Mouse (Mus musculus) cerebellum, adult 9-11 months (tissue): ENCODE measurements around the gene Nuak2.
"Not testable (repeated sequence)": the region's sequence is repeated elsewhere in the genome, so short reads cannot be mapped to it uniquely, and the experiment has no call there.

Experiments
- DNase-seq: peaks from one replicate; pipeline ENCODE4 v3.0.0; 2022

Gene Nuak2

GRCm38 (mm10) chr1:132315889-132316624 is at the start of gene Nuak2:
Nuak2 (plus strand) TSS chr1:132316126.
- DNase-seq, result peak; percentile 88

- DNase-seq, result no peak
These were observed 49.0 kb upstream of the Nuak2 start for GRCm38 (mm10) chr1:132266791-132267557.

DNA sequence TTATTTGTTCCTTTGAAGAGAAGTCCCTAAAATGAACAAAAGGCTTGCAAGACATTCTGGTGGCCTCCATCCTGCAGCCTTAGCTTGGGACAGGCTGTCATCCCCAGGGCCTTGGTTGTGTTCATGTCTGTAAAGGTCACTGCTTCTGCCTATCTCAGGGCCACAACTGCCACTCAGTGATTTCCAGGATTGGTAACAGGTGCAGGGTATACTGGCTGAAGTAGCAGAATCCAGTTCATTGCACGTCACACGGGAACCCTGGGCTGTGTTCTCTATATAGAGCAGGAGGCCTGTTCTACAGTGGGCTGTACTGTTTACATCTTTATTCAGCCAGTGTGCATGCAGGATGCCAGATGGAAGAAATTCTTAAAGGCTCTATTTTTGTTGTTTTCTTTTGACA is 48.0 kb upstream of the Nuak2 start:
- no peak for DNase-seq

GRCm38 (mm10) chr1:132268418-132269060 is 47.4 kb upstream of the Nuak2 start:
- DNase-seq, result no peak

DNA sequence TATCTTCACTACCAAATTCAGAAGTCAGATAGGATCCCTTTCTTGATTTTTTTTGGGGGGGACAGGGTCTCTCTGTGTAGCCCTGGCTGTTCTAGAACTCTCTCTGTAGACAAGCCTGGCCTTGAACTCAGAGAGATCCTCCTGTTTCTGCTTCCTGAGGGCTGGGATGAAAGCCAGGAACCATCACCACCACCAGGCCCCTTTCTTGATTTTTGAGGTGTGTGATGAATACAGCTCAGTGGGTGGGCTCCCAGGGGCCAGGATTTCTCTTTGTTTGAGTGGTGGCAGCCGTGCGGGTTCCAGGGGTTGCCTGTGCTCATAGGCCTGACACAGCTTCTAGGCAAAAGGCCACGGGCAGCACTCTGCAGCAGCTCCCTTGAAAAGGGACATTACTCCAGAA is 44.7 kb upstream of the Nuak2 start:
- no peak for DNase-seq

DNA sequence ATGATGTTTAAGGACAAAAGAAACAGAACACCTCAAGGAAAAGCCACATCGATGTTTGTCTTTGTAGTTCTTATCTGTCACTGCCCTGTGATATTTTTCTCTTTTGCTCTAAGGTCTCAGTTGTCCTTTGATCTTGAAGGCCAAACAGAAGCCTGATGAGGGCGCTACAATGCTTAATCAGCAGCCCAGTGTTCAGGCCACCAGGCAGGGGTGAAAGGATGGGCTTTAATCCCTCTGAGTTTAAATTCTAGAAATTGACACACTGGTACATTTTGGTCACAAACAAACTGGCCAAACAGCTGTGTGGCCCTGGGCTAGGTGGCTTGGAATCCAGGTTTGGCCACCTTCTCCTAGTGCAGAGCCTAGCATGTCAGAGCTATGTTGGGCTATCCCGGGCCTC is 39.2 kb upstream of the Nuak2 start:
- no peak for DNase-seq

GRCm38 (mm10) chr1:132277124-132277523 is 38.8 kb upstream of the Nuak2 start:
- no peak for DNase-seq

GRCm38 (mm10) chr1:132280636-132281035 is 35.3 kb upstream of the Nuak2 start:
- DNase-seq, result not testable (repeated sequence)

- no peak for DNase-seq
These were observed 34.3 kb upstream of the Nuak2 start for GRCm38 (mm10) chr1:132281523-132282176.

DNA sequence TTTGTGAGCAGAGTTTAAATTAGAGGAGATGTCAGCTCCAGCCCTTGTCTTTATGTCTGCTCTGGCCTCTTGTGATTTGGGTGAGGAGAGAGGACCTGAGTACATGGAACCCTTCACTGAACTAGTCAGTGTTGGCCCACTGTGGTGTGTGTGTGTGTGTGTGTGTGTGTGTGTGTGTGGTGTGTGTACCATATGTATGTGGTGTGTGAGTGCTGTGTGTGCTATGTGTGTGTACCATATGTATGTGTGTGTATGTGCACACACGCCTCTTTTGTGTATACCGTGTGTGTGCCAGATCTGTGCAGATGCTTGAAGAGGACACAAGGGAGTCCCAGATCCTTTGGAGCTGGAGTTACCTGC is 33.8 kb upstream of the Nuak2 start:
- no peak for DNase-seq

DNA sequence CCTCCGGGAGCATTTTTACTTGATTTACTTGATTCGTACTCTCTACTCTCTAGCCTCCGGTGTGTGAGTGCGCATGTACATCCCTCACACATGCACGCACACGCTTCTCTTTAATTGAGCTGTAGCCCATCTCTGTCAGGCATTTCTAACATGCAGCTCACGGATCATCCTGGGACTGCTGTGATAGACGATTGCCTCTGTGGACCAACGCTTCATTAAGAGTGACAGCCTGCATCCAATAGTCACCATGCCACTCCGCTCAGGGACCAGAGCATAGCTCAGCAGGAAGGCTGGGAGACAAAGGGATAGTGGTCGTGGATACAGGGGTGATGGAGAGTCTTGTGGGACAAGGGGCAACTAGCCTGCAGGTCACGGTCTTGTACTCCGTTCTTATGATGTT is 32.9 kb upstream of the Nuak2 start:
- DNase-seq, result no peak

GRCm38 (mm10) chr1:132286735-132287134 is 29.2 kb upstream of the Nuak2 start:
- no peak for DNase-seq

DNA sequence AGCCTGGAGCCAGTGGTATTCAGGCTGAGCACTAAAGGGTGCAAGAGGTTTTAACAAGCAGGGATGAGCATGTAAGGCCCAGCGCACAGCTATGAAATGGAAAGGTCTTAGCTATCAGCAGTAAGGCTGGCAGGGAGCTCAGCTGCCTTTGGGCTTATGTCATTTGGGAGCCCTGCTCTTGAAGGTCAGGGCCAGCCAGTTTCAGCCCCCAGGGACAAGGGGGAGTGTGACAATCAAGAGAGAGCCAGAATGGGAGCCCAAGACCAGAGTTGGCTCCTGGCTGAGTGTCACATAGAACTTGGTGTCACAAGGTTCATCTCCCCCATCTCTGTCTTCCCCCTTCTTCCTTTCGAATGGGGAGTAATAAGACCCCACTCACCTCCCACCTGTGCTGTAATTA is 28.5 kb upstream of the Nuak2 start:
- peak; percentile 3 for DNase-seq

GRCm38 (mm10) chr1:132287991-132288451 is 27.9 kb upstream of the Nuak2 start:
- peak; percentile 9 for DNase-seq

GRCm38 (mm10) chr1:132289965-132290364 is 26.0 kb upstream of the Nuak2 start:
- DNase-seq, result peak; percentile 69

DNA sequence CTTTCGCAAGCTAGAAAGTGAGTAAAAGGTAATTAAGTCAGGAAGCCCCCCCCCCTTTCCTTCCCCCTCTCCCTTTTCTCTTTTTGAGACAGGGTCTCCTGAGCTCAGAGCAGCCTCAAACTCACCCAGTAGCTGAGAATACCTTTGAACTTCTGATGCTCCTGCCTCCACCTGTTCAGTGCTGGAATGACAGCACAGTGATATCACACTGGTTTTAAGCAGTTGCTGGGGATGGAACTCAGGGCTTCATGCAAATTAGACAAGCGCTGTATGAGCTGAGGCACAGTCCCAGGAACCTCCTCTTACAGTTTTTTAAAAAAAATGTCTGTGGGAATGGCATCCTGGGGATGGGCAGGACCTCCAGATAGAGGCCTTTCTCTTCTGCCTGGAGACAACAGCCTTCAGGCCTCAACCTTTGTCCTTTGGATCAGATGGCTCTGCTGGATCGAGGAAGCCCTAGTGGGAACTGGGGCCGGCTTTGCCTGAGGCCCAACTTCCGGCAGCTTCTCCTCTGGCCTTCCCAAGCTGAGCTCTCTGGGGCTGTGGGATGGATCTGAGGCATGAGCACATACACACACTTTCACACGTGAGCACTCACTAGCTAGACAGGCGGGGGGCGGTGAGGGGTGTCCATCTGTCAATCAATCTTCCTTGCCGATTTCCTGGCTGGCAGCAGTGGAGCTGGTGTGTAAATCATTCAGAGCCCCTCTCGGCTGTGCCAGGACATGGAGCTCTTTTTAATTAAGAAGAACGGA is 24.8 kb upstream of the Nuak2 start:
- peak; percentile 11 for DNase-seq

GRCm38 (mm10) chr1:132291706-132292105 is 24.2 kb upstream of the Nuak2 start:
- peak; percentile 6 for DNase-seq

- peak; percentile 34 for DNase-seq
These were observed 23.4 kb upstream of the Nuak2 start for GRCm38 (mm10) chr1:132292318-132293129.

GRCm38 (mm10) chr1:132295506-132295905 is 20.4 kb upstream of the Nuak2 start:
- peak; percentile 3 for DNase-seq

GRCm38 (mm10) chr1:132296051-132296450 is 19.9 kb upstream of the Nuak2 start:
- no peak for DNase-seq

DNA sequence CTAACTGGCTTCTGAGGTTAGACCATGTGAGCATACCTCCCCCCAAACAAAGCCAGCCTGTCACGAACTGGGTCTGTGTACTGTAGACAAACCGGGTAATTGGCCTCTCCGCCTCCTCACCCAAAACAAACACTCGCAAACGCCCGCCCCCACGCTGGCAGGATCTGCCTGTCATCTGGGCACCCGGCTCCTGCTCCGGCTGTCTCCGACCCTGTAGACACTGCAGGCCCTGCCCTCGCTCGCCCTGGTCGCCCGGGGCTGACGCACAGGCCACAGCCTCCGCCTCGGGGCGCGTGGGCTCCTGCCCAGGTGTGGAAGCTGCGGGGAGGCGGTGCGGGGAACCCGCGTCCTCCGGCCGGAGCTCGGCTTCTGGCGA is 17.5 kb upstream of the Nuak2 start, which contains the start of gene Klhdc8a:
Klhdc8a (plus strand) TSS at position 202 of the 376 bp plus-strand sequence.
- peak; percentile 82 for DNase-seq
